Mouse (Mus musculus): ENCODE measurements around the gene Olfr46. TPM values are rescaled to one million over a fixed set of nuclear protein-coding genes. Genes with fewer than 3 reads are reported as not detected.

Gene Olfr46
- polyA plus RNA-seq (2021; fragmentation: Nextera tagmentation), result 0.03 and 0.09 TPM in 2 replicates
- long read RNA-seq, experiment 1, result 0 reads
- long read RNA-seq, experiment 2, result 0 reads

DNA sequence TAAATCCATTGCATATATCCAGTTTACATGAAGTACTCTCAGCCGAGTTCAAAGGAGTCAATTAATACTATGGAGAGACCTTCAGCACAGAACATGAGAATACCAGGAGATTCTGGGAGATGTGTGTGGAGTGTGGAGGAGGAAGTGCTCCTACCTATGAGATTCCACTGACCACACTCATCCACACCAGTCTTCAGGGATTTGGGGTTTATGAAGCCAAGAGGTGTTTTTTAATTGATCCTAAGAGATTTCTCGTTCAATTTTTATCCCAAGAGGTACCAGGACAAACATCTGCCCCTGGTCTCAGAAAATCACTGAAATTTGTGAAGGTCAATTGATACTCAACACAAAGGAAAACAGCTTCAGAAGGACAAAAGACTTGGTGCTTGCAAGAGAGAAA lies at the start of gene Olfr46:
Gene Olfr46, plus strand, starts transcription at position 301 of the 400 bp plus-strand sequence.

DNA sequence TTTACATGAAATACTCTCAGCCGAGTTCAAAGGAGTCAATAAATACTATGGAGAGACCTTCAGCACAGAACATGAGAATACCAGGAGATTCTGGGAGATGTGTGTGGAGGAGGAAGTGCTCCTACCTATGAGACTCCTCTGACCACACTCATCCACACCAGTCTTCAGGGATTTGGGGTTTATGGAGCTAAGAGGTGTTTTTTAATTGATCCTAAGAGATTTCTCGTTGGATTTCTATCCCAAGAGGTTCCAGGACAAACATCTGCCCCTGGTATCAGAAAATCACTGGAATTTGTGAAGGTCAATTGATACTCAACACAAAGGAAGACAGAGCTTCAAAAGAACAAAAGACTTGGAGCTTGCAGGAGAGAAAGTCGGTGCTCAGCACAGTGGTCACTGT lies 33.5 kb upstream of the Olfr46 start, which contains the start of gene Olfr538:
Gene Olfr538, plus strand, starts transcription at position 301 of the 400 bp plus-strand sequence.

DNA sequence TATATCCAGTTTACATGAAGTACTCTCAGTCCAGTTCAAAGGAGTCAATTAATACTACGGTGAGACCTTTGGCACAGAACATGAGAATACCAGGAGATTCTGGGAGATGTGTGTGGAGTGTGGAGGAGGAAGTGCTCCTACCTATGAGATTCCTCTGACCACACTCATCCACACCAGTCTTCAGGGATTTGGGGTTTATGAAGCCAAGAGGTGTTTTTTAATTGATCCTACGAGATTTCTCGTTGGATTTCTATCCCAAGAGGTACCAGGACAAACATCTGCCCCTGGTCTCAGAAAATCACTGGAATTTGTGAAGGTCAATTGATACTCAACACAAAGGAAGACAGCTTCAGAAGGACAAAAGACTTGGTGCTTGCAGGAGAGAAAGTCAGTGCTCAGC lies 27.6 kb downstream of the Olfr46 start, which contains the start of gene Olfr61:
Gene Olfr61, plus strand, starts transcription at position 301 of the 400 bp plus-strand sequence.

DNA sequence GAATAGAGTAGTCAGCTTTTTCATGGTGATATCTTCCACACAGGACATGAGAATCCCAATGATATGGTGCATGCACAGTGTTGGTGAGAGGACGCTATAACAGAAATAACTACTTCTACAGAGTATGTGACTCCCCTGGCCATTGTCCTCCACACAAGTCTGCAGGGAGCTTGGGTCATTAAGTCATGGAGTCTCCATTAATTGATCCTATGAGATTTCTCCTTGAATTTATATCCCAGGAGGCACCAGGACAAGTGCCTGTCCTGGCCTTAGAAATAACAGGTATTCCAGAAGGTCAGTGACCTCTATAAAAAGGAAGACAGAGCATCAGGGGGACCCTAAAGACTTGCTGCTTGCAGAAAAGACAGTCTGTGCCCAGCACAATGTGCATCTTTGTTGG lies 45.1 kb downstream of the Olfr46 start, which contains the start of gene Olfr53:
Gene Olfr53, plus strand, starts transcription at position 301 of the 400 bp plus-strand sequence.

DNA sequence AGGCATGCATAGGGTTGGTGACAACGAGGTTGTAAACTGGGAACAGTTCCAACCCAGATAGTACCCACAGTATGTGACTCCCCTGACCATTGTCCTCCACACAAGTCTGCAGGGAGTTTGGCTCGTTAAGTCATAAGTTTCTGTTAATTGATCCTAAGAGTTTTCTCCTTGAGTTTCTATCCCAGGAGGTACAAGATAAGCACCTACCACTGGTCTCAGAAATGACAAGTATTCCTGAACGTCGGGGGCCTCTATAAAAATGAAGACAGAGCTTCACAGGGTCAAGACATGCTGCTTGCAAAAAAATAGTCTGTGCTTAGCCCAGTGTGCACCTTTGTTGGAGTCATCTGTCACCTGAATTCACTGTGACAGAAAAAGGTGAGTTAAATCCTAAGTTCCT lies 58.6 kb downstream of the Olfr46 start, which contains the start of gene Olfr539:
Gene Olfr539, plus strand, starts transcription at position 301 of the 400 bp plus-strand sequence.

Other genes with a start within 250 kb of the Olfr46 start
- not detected in 2 replicates for gene Olfr60, start 239.6 kb upstream of the Olfr46 start, polyA plus RNA-seq (2021; fragmentation: Nextera tagmentation)
- gene Olfr530, start 224.9 kb upstream of the Olfr46 start, polyA plus RNA-seq (2021; fragmentation: Nextera tagmentation), result not detected in 2 replicates
- not detected in 2 replicates for gene Olfr531, start 198.4 kb upstream of the Olfr46 start, polyA plus RNA-seq (2021; fragmentation: Nextera tagmentation)
- gene Olfr532, start 179.6 kb upstream of the Olfr46 start, polyA plus RNA-seq (2021; fragmentation: Nextera tagmentation), result not detected in 2 replicates
- not detected in 2 replicates for gene Olfr533, start 137.9 kb upstream of the Olfr46 start, polyA plus RNA-seq (2021; fragmentation: Nextera tagmentation)
- not detected in 2 replicates for gene Olfr535, start 117.1 kb upstream of the Olfr46 start, polyA plus RNA-seq (2021; fragmentation: Nextera tagmentation)
- gene Olfr536, start 93.9 kb upstream of the Olfr46 start, polyA plus RNA-seq (2021; fragmentation: Nextera tagmentation), result not detected in 2 replicates
- gene Olfr538, start 33.4 kb upstream of the Olfr46 start, polyA plus RNA-seq (2021; fragmentation: Nextera tagmentation), result not detected in 2 replicates
- not detected in 2 replicates for gene Olfr61, start 27.7 kb downstream of the Olfr46 start, polyA plus RNA-seq (2021; fragmentation: Nextera tagmentation)
- 0.10 and 0.18 TPM in 2 replicates for gene Olfr53, start 45.2 kb downstream of the Olfr46 start, polyA plus RNA-seq (2021; fragmentation: Nextera tagmentation)
- gene Olfr539, start 58.7 kb downstream of the Olfr46 start, polyA plus RNA-seq (2021; fragmentation: Nextera tagmentation), result 0.18 and 0.30 TPM in 2 replicates
- not detected in 2 replicates for gene Olfr45, start 80.7 kb downstream of the Olfr46 start, polyA plus RNA-seq (2021; fragmentation: Nextera tagmentation)
- gene Olfr541, start 96.0 kb downstream of the Olfr46 start, polyA plus RNA-seq (2021; fragmentation: Nextera tagmentation), result not detected in 2 replicates
- 0.65 and 1.8 TPM in 2 replicates for gene Cyp2e1, start 162.5 kb downstream of the Olfr46 start, polyA plus RNA-seq (2021; fragmentation: Nextera tagmentation)
- gene Syce1, start 186.6 kb downstream of the Olfr46 start, polyA plus RNA-seq (2021; fragmentation: Nextera tagmentation), result 0.24 and 0.28 TPM in 2 replicates
- 7.7 and 10.6 TPM in 2 replicates for gene Zfp941, start 220.9 kb downstream of the Olfr46 start, polyA plus RNA-seq (2021; fragmentation: Nextera tagmentation)
- 2.4 and 3.5 TPM in 2 replicates for gene Urah, start 233.7 kb downstream of the Olfr46 start, polyA plus RNA-seq (2021; fragmentation: Nextera tagmentation)
- 0.82 TPM in 1 of 2 replicates, not detected in the other for gene Scgb1c1, start 244.3 kb downstream of the Olfr46 start, polyA plus RNA-seq (2021; fragmentation: Nextera tagmentation)
- gene Odf3, start 246.5 kb downstream of the Olfr46 start, polyA plus RNA-seq (2021; fragmentation: Nextera tagmentation), result not detected in 2 replicates